Mouse (Mus musculus): ENCODE measurements around the gene Ighmbp2. TPM values are rescaled to one million over a fixed set of nuclear protein-coding genes. Genes with fewer than 3 reads are reported as not detected.

The Ighmbp2 gene
- polyA plus RNA-seq, 1 experiment = 5.3 TPM

DNA sequence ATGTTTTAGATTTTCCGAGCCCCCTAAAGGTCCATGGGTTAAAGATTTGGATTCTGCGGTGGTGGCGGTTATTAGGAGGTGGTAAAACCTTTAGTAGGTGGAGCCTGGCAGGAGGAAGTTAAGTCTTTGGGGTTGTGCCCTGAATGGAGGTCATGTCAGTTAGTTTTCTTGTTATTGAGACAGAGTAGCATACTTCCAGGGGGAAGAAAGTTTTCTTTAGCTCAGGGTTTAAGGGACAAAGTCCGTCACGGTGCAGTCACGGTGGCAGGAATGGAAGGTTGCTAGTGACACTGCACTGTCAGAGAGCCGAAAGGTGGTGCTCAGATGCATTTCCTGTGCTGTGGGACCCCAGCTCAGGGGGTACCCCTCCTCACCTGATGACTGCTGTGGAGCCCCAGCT lies 15.0 kb upstream of the Ighmbp2 start:
- H3K4me3 ChIP-seq (ENCODE audit: insufficient read depth, poor library complexity, severe bottlenecking) = no peak overlapping the region
- no peaks in the 10 kb centered on the region for H3K36me3 ChIP-seq (ENCODE audit: control insufficient read depth, insufficient read depth)
- no peak for TF ChIP-seq CEBPB (IDR thresholded peaks at IDR 0.05; ENCODE audit: low read depth)
- no peak for TF ChIP-seq CTCF (IDR thresholded peaks at IDR 0.05; ENCODE audit: control insufficient read depth, insufficient read depth, insufficient read length)
- no peak for TF ChIP-seq MAX (IDR thresholded peaks at IDR 0.05)
- no peak for TF ChIP-seq MYOG (IDR thresholded peaks at IDR 0.05; ENCODE audit: control insufficient read depth, extremely low read depth, insufficient read length)
- TF ChIP-seq MYOD1 (IDR thresholded peaks at IDR 0.05; ENCODE audit: control insufficient read depth, insufficient read length, low read depth) = no peak
- no peak for TF ChIP-seq USF1 (IDR thresholded peaks at IDR 0.05; ENCODE audit: low read depth)
- TF ChIP-seq FOSL1 (IDR thresholded peaks at IDR 0.05; ENCODE audit: insufficient read depth, low read length, poor library complexity, severe bottlenecking) = no peak
- H3K79me3 ChIP-seq (ENCODE audit: low read depth) = peaks cover 2% of the 10 kb centered on the region
- H3K27me3 ChIP-seq (ENCODE audit: control insufficient read depth, insufficient read depth, insufficient read length) = no peaks in the 10 kb centered on the region
- no peak overlapping the region for H3ac ChIP-seq (ENCODE audit: control insufficient read depth, insufficient read length, low read depth)
- no peaks in the 10 kb centered on the region for H3K79me2 ChIP-seq (ENCODE audit: control insufficient read depth, insufficient read depth)

DNA sequence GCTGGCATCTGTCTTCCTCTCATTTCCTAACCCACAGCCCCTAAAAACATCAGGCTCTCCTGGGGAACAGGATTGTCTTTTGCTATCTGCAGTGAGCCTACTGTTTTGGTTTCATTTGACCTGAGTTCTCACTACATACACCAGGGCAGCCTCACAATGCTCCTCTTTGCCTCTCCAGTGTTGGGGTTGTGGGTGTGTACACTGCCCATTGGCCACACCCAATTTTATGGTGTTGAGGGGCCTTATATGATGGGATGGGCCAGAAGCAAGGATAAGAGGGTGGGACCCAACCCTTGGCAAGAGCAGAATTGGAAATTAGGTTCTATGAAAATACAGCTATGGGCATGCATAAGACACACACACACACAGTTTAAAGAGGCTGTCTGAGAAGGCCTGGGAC lies 14.2 kb upstream of the Ighmbp2 start:
- H3K27me3 ChIP-seq (ENCODE audit: control insufficient read depth, insufficient read depth, insufficient read length) = no peaks in the 10 kb centered on the region
- peaks cover 2% of the 10 kb centered on the region for H3K79me3 ChIP-seq (ENCODE audit: low read depth)
- no peaks in the 10 kb centered on the region for H3K79me2 ChIP-seq (ENCODE audit: control insufficient read depth, insufficient read depth)
- H3ac ChIP-seq (ENCODE audit: control insufficient read depth, insufficient read length, low read depth) = no peak overlapping the region
- TF ChIP-seq MAX (IDR thresholded peaks at IDR 0.05) (no peak), CTCF (IDR thresholded peaks at IDR 0.05; ENCODE audit: control insufficient read depth, insufficient read depth, insufficient read length) (no peak), CEBPB (IDR thresholded peaks at IDR 0.05; ENCODE audit: low read depth) (no peak), MYOG (IDR thresholded peaks at IDR 0.05; ENCODE audit: control insufficient read depth, extremely low read depth, insufficient read length) (no peak), FOSL1 (IDR thresholded peaks at IDR 0.05; ENCODE audit: insufficient read depth, low read length, poor library complexity, severe bottlenecking) (no peak), USF1 (IDR thresholded peaks at IDR 0.05; ENCODE audit: low read depth) (no peak), MYOD1 (IDR thresholded peaks at IDR 0.05; ENCODE audit: control insufficient read depth, insufficient read length, low read depth) (no peak)
- no peak overlapping the region for H3K4me3 ChIP-seq (ENCODE audit: insufficient read depth, poor library complexity, severe bottlenecking)
- H3K36me3 ChIP-seq (ENCODE audit: control insufficient read depth, insufficient read depth) = no peaks in the 10 kb centered on the region

- H3K27me3 ChIP-seq (ENCODE audit: control insufficient read depth, insufficient read depth, insufficient read length) = no peaks in the 10 kb centered on the region
- H3K4me3 ChIP-seq (ENCODE audit: insufficient read depth, poor library complexity, severe bottlenecking) = no peak overlapping the region
- no peaks in the 10 kb centered on the region for H3K79me3 ChIP-seq (ENCODE audit: low read depth)
- no peak overlapping the region for H3ac ChIP-seq (ENCODE audit: control insufficient read depth, insufficient read length, low read depth)
- H3K79me2 ChIP-seq (ENCODE audit: control insufficient read depth, insufficient read depth) = no peaks in the 10 kb centered on the region
- H3K36me3 ChIP-seq (ENCODE audit: control insufficient read depth, insufficient read depth) = peaks cover 16% of the 10 kb centered on the region
- TF ChIP-seq CEBPB (IDR thresholded peaks at IDR 0.05; ENCODE audit: low read depth) (no peak), MYOD1 (IDR thresholded peaks at IDR 0.05; ENCODE audit: control insufficient read depth, insufficient read length, low read depth) (no peak), USF1 (IDR thresholded peaks at IDR 0.05; ENCODE audit: low read depth) (no peak), MYOG (IDR thresholded peaks at IDR 0.05; ENCODE audit: control insufficient read depth, extremely low read depth, insufficient read length) (no peak), CTCF (IDR thresholded peaks at IDR 0.05; ENCODE audit: control insufficient read depth, insufficient read depth, insufficient read length) (no peak), FOSL1 (IDR thresholded peaks at IDR 0.05; ENCODE audit: insufficient read depth, low read length, poor library complexity, severe bottlenecking) (no peak), MAX (IDR thresholded peaks at IDR 0.05) (no peak)
Observed at GRCm38 (mm10) chr19:3295245-3295644, 12.4 kb upstream of the Ighmbp2 start.

- H3K79me3 ChIP-seq (ENCODE audit: low read depth) = no peaks in the 10 kb centered on the region
- no peaks in the 10 kb centered on the region for H3K27me3 ChIP-seq (ENCODE audit: control insufficient read depth, insufficient read depth, insufficient read length)
- H3K36me3 ChIP-seq (ENCODE audit: control insufficient read depth, insufficient read depth) = peaks cover 37% of the 10 kb centered on the region
- H3K79me2 ChIP-seq (ENCODE audit: control insufficient read depth, insufficient read depth) = no peaks in the 10 kb centered on the region
- H3K4me3 ChIP-seq (ENCODE audit: insufficient read depth, poor library complexity, severe bottlenecking) = no peak overlapping the region
- TF ChIP-seq CTCF (IDR thresholded peaks at IDR 0.05; ENCODE audit: control insufficient read depth, insufficient read depth, insufficient read length) = no peak
- no peak for TF ChIP-seq MAX (IDR thresholded peaks at IDR 0.05)
- no peak for TF ChIP-seq MYOD1 (IDR thresholded peaks at IDR 0.05; ENCODE audit: control insufficient read depth, insufficient read length, low read depth)
- no peak for TF ChIP-seq CEBPB (IDR thresholded peaks at IDR 0.05; ENCODE audit: low read depth)
- TF ChIP-seq USF1 (IDR thresholded peaks at IDR 0.05; ENCODE audit: low read depth) = no peak
- TF ChIP-seq FOSL1 (IDR thresholded peaks at IDR 0.05; ENCODE audit: insufficient read depth, low read length, poor library complexity, severe bottlenecking) = no peak
- TF ChIP-seq MYOG (IDR thresholded peaks at IDR 0.05; ENCODE audit: control insufficient read depth, extremely low read depth, insufficient read length) = no peak
- H3ac ChIP-seq (ENCODE audit: control insufficient read depth, insufficient read length, low read depth) = no peak overlapping the region
Observed at GRCm38 (mm10) chr19:3292993-3293392, 10.2 kb upstream of the Ighmbp2 start.

- no peaks in the 10 kb centered on the region for H3K27me3 ChIP-seq (ENCODE audit: control insufficient read depth, insufficient read depth, insufficient read length)
- H3ac ChIP-seq (ENCODE audit: control insufficient read depth, insufficient read length, low read depth) = no peak overlapping the region
- no peak overlapping the region for H3K4me3 ChIP-seq (ENCODE audit: insufficient read depth, poor library complexity, severe bottlenecking)
- TF ChIP-seq CTCF (IDR thresholded peaks at IDR 0.05; ENCODE audit: control insufficient read depth, insufficient read depth, insufficient read length) (peak; percentile 82), MYOG (IDR thresholded peaks at IDR 0.05; ENCODE audit: control insufficient read depth, extremely low read depth, insufficient read length) (no peak)
- no peaks in the 10 kb centered on the region for H3K79me2 ChIP-seq (ENCODE audit: control insufficient read depth, insufficient read depth)
- no peaks in the 10 kb centered on the region for H3K79me3 ChIP-seq (ENCODE audit: low read depth)
- peaks cover 46% of the 10 kb centered on the region for H3K36me3 ChIP-seq (ENCODE audit: control insufficient read depth, insufficient read depth)
Observed at GRCm38 (mm10) chr19:3292028-3292427, 9.2 kb upstream of the Ighmbp2 start.

GRCm38 (mm10) chr19:3289006-3289405 lies 6.2 kb upstream of the Ighmbp2 start:
- TF ChIP-seq CEBPB (IDR thresholded peaks at IDR 0.05; ENCODE audit: low read depth) = no peak
- no peak for TF ChIP-seq FOSL1 (IDR thresholded peaks at IDR 0.05; ENCODE audit: insufficient read depth, low read length, poor library complexity, severe bottlenecking)
- TF ChIP-seq MAX (IDR thresholded peaks at IDR 0.05) = no peak
- no peak for TF ChIP-seq USF1 (IDR thresholded peaks at IDR 0.05; ENCODE audit: low read depth)
- no peak for TF ChIP-seq CTCF (IDR thresholded peaks at IDR 0.05; ENCODE audit: control insufficient read depth, insufficient read depth, insufficient read length)
- TF ChIP-seq MYOG (IDR thresholded peaks at IDR 0.05; ENCODE audit: control insufficient read depth, extremely low read depth, insufficient read length) = no peak
- TF ChIP-seq MYOD1 (IDR thresholded peaks at IDR 0.05; ENCODE audit: control insufficient read depth, insufficient read length, low read depth) = no peak
- Histone ChIP-seq H3K79me3 (ENCODE audit: low read depth) (peaks cover 3% of the 10 kb centered on the region), H3K36me3 (ENCODE audit: control insufficient read depth, insufficient read depth) (peaks cover 64% of the 10 kb centered on the region), H3K79me2 (ENCODE audit: control insufficient read depth, insufficient read depth) (peaks cover 15% of the 10 kb centered on the region), H3ac (ENCODE audit: control insufficient read depth, insufficient read length, low read depth) (no peak overlapping the region), H3K27me3 (ENCODE audit: control insufficient read depth, insufficient read depth, insufficient read length) (no peaks in the 10 kb centered on the region), H3K4me3 (ENCODE audit: insufficient read depth, poor library complexity, severe bottlenecking) (no peak overlapping the region)

All from C2C12 (cell line).